In the genomic region with DNA sequence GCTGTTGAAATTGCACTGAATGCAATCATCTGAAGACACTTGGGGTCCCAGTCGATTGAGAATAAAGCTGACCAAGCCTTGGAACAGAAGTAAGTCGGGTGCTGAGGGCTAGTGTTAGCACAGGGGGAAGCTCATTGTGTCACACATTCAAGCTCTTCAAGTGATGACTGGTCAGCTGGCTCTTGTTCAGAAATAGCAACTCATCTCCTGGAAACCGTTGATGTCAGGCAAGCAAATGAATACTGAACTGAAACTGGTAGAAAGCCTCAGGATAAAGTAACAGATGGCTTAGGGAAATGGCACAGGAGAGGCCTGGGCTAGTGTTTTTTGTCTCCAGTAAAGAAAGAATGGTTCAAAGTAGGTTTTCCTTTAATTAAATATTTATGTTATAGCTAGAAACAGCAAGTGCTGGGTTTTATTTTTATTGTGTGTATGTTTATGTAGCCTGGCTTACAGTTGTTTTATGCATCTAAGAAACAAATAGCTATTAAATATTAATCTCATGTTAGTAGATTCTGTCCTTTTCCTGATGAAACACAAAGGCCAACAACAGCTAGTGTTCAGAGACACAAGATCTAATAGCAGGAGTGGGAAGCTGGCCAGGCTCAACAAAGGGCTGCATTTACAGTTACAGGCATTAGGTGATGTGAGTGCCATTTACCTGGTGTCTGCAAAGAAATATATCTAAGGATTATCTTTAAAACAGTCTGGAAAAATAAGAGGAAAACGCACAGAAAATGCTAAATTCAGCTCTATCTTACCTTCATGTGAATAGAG, we compare ENCODE assay signal across 10 mouse cellular contexts. TPM values are rescaled to one million over a fixed set of nuclear protein-coding genes. Genes with fewer than 3 reads are reported as not detected.
A peak's percentile ranks its signal among the peaks of the same experiment; 100 is the strongest.
DNase-seq lines count a peak whose midpoint lies in the region; ATAC-seq and TF ChIP-seq lines count a peak whose summit lies in the region.
"Had no signal": no experiment of that assay in that cellular context is flagged by ENCODE, and none has a peak within 500 bp of the region (broad histone marks: within the 10 kb centered on the region; RNA-seq: fewer than 3 reads in every experiment).

No protein-coding gene starts in this region.

- TF ChIP-seq CTCF in bone marrow macrophage, adult 2 months (IDR thresholded peaks at IDR 0.05; ENCODE audit: low read depth, low read length) = no peak

- H3K4me1 ChIP-seq in bone marrow macrophage, adult 2 months (ENCODE audit: control insufficient read depth, insufficient read depth, low read length) = peaks cover 13% of the 10 kb centered on the region
- H3K4me1 ChIP-seq: embryonic facial prominence, embryonic 12.5 days had no signal

- TF ChIP-seq POLR2A in bone marrow macrophage, adult 2 months (IDR thresholded peaks at IDR 0.05; ENCODE audit: borderline replicate concordance, low read depth, low read length) = no peak

- H3K4me3 ChIP-seq in bone marrow macrophage, adult 2 months (ENCODE audit: insufficient read depth, low read length) = no peak overlapping the region
- H3K4me3 ChIP-seq: embryonic facial prominence, embryonic 12.5 days had no signal

- H3K27ac ChIP-seq in bone marrow macrophage, adult 2 months (ENCODE audit: insufficient read depth, low read depth, low read length) = peak overlapping the region; percentile 65
- H3K27ac ChIP-seq: embryonic facial prominence, embryonic 12.5 days had no signal

- DNase-seq in layer of hippocampus, adult 11-12 months (ENCODE audit: low spot score) = peak; percentile 37
- no peak for DNase-seq in layer of hippocampus, postnatal 36 days
- DNase-seq in spleen, adult 12 weeks (ENCODE audit: low spot score) = no peak
- DNase-seq in spleen, postnatal 14 days (ENCODE audit: low spot score in 2 of 2) = no peak
- DNase-seq in adrenal gland, postnatal 10 days = no peak
- DNase-seq: right cerebral cortex, postnatal 25 days had no signal

- ATAC-seq in granulocyte monocyte progenitor cell, adult 5-6 weeks (replicated peaks; ENCODE audit: poor library complexity, severe bottlenecking) = peak; percentile 81
- peak; percentile 60 for ATAC-seq in megakaryocyte progenitor cell, adult 5-6 weeks (replicated peaks; ENCODE audit: poor library complexity)

RNA-seq across cellular contexts. Expression of a gene that starts 14.2 kb away (rescaled TPM):
- total RNA-seq in layer of hippocampus, postnatal 36 days (2021) = 1 to 10 TPM; 1.9 to 4.1 TPM
- not detected in 2 replicates for polyA plus RNA-seq in bone marrow macrophage, adult 2 months (2012; ENCODE audit: insufficient read depth, insufficient read length, missing spikeins)
- total RNA-seq in granulocyte monocyte progenitor cell, adult 5-6 weeks (2014; fragmentation: Nextera tagmentation) = 1.5 and 1.6 TPM in 2 replicates
- total RNA-seq in granulocyte monocyte progenitor cell, adult 5-6 weeks (2017) = 0.47 and 1.4 TPM in 2 replicates
- 0.90 and 0.99 TPM in 2 replicates for total RNA-seq in megakaryocyte progenitor cell, adult 5-6 weeks (2015)
- 0.81 and 1.00 TPM in 2 replicates for total RNA-seq in megakaryocyte progenitor cell, adult 5-6 weeks (2017)
- 1 to 10 TPM; 1.1 to 1.8 TPM for total RNA-seq in adrenal gland, postnatal 10 days (2021)

RNA-seq across cellular contexts. Expression of a gene that starts 51.9 kb away (rescaled TPM):
- total RNA-seq in layer of hippocampus, postnatal 36 days (2021) = 10 to 100 TPM; 54.6 to 73.1 TPM
- polyA plus RNA-seq in bone marrow macrophage, adult 2 months (2012; ENCODE audit: insufficient read depth, insufficient read length, missing spikeins) = 82.6 and 93.4 TPM in 2 replicates
- 125 and 138 TPM in 2 replicates for total RNA-seq in granulocyte monocyte progenitor cell, adult 5-6 weeks (2014; fragmentation: Nextera tagmentation)
- total RNA-seq in granulocyte monocyte progenitor cell, adult 5-6 weeks (2017) = 103 and 105 TPM in 2 replicates
- total RNA-seq in megakaryocyte progenitor cell, adult 5-6 weeks (2015) = 123 and 174 TPM in 2 replicates
- 101 and 138 TPM in 2 replicates for total RNA-seq in megakaryocyte progenitor cell, adult 5-6 weeks (2017)
- 10 to 100 TPM; 67.4 to 75.2 TPM for total RNA-seq in adrenal gland, postnatal 10 days (2021)
